Mouse (Mus musculus): ENCODE measurements around the gene BC055324.
"Not testable (repeated sequence)": the region's sequence is repeated elsewhere in the genome, so short reads cannot be mapped to it uniquely, and the experiment has no call there.

BC055324 gene

GRCm38 (mm10) chr1:163994721-163995608, at the start of gene BC055324, which contains the start of gene Mettl18:
BC055324 (minus strand) TSS chr1:163994796.
Mettl18 (plus strand) TSS chr1:163994889.
- peak; percentile 91 for DNase-seq (ENCODE audit: low read depth, low spot score)

GRCm38 (mm10) chr1:164043549-164043948, 49.0 kb upstream of the BC055324 start:
- no peak for DNase-seq (ENCODE audit: low read depth, low spot score)

- no peak for DNase-seq (ENCODE audit: low read depth, low spot score)
Observed at GRCm38 (mm10) chr1:164040385-164041135, 46.0 kb upstream of the BC055324 start.

GRCm38 (mm10) chr1:164027416-164027815, 32.8 kb upstream of the BC055324 start:
- DNase-seq (ENCODE audit: low read depth, low spot score) = no peak

- no peak for DNase-seq (ENCODE audit: low read depth, low spot score)
Observed at GRCm38 (mm10) chr1:164025685-164026084, 31.1 kb upstream of the BC055324 start.

- not testable (repeated sequence) for DNase-seq (ENCODE audit: low read depth, low spot score)
Observed at GRCm38 (mm10) chr1:164022106-164022505, 27.5 kb upstream of the BC055324 start.

GRCm38 (mm10) chr1:164020746-164021145, 26.1 kb upstream of the BC055324 start:
- not testable (repeated sequence) for DNase-seq (ENCODE audit: low read depth, low spot score)

- no peak for DNase-seq (ENCODE audit: low read depth, low spot score)
Observed at GRCm38 (mm10) chr1:164019789-164020188, 25.2 kb upstream of the BC055324 start.

GRCm38 (mm10) chr1:164018221-164018896, 23.8 kb upstream of the BC055324 start:
- no peak for DNase-seq (ENCODE audit: low read depth, low spot score)

GRCm38 (mm10) chr1:164014616-164015015, 20.0 kb upstream of the BC055324 start:
- DNase-seq (ENCODE audit: low read depth, low spot score) = no peak

- peak; percentile 11 for DNase-seq (ENCODE audit: low read depth, low spot score)
Observed at GRCm38 (mm10) chr1:164009235-164009634, 14.6 kb upstream of the BC055324 start.

- DNase-seq (ENCODE audit: low read depth, low spot score) = no peak
Observed at GRCm38 (mm10) chr1:164004311-164004710, 9.7 kb upstream of the BC055324 start.

- DNase-seq (ENCODE audit: low read depth, low spot score) = no peak
Observed at GRCm38 (mm10) chr1:164001831-164002452, 7.3 kb upstream of the BC055324 start.

GRCm38 (mm10) chr1:163995609-163995913, 965 bp upstream of the BC055324 start:
- no peak for DNase-seq (ENCODE audit: low read depth, low spot score)

- no peak for DNase-seq (ENCODE audit: low read depth, low spot score)
Observed at GRCm38 (mm10) chr1:163994173-163994720, 349 bp downstream of the BC055324 start.

GRCm38 (mm10) chr1:163992371-163992770, 2.2 kb downstream of the BC055324 start:
- no peak for DNase-seq (ENCODE audit: low read depth, low spot score)

GRCm38 (mm10) chr1:163976515-163976914, 18.1 kb downstream of the BC055324 start:
- DNase-seq (ENCODE audit: low read depth, low spot score) = no peak

- DNase-seq (ENCODE audit: low read depth, low spot score) = no peak
Observed at GRCm38 (mm10) chr1:163975088-163975487, 19.5 kb downstream of the BC055324 start.

GRCm38 (mm10) chr1:163974471-163974870, 20.1 kb downstream of the BC055324 start:
- DNase-seq (ENCODE audit: low read depth, low spot score) = no peak

- no peak for DNase-seq (ENCODE audit: low read depth, low spot score)
Observed at GRCm38 (mm10) chr1:163964008-163964689, 30.4 kb downstream of the BC055324 start.

GRCm38 (mm10) chr1:163958036-163958435, 36.6 kb downstream of the BC055324 start:
- DNase-seq (ENCODE audit: low read depth, low spot score) = no peak
